Mouse (Mus musculus) right cerebral cortex, postnatal 36 days (tissue): Measurements from ENCODE around the gene Crtap.

Experiments used
- DNase-seq, 2 experiments: peaks; one replicate each; pipeline ENCODE4 v3.0.0; 2022; ENCODE audit warnings: low spot score in 2 of 2, mixed read lengths in 1 of 2

Gene Crtap

DNA sequence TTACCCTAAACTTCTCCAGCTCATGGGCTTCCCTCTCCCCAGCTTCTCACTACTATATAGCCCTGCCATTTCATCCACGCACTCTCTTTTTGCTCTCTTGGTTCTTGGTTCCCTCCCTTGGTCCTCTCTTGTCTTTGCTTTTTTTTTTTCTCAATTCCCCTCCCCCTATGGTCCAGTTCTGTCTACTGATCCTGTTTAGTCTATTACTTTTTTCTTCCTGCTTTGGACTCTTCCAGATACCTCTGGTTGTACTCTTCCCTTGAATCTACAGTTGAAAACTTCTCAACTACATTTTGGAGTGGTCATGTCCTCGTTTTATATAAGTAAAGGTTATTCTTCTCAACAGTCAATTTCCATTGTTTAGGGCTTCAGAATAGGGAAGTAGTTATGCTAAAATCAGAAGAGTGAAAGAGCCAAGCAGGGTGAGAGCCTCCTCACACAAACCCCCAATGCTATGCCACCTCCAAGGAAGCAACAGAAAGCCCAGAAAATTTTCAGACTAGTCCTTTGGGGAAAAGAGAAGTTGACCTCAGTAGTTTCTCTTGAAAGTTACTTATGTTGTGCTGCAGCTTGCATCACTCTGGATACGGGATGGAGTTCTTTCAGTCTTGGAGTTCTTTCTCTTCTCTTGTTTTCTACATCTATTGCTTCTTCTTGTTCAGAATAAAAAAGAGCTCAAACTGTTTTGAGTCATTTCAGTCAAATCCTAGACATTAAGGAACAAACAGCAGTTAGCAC lies 64.3 kb downstream of the Crtap start:
- no peak for DNase-seq
